Mouse (Mus musculus) intestine, embryonic 14.5 days (tissue): ENCODE data around the gene Xxylt1. TPM values are rescaled to one million over a fixed set of nuclear protein-coding genes. Genes with fewer than 3 reads are reported as not detected.
"Not testable (repeated sequence)": the region's sequence is repeated elsewhere in the genome, so short reads cannot be mapped to it uniquely, and the experiment has no call there.

Experiments
- ATAC-seq: fragments of 200-750 bp; cut with Nextera tagmentation; replicated peaks from 2 replicates; pipeline ENCODE4 v1.8.0; 2017; ENCODE audit warnings: low read depth, moderate number of reproducible peaks, moderate TSS enrichment, moderate library complexity; ENCODE audit not compliant: low FRiP score, low TSS enrichment
- DNase-seq: peaks from one replicate; pipeline ENCODE4 v3.0.0-alpha.2; 2018; ENCODE audit warnings: low spot score
- H3K27ac ChIP-seq: fragments of 300-500 bp; sonication (generic); 2 replicates; pipeline ENCODE4 v1.5.1; 2014; ENCODE audit warnings: low read depth, mild to moderate bottlenecking, control low read depth
- H3K27me3 ChIP-seq: fragments of 300-500 bp; sonication (generic); replicated peaks from 2 replicates; pipeline ENCODE4 v1.6.1; 2014; ENCODE audit warnings: low read length, control low read depth; ENCODE audit not compliant: control insufficient read depth, insufficient read depth
- H3K36me3 ChIP-seq: fragments of 300-500 bp; sonication (generic); 2 replicates; pipeline ENCODE4 v1.6.1; 2014; ENCODE audit warnings: low read length, control low read depth; ENCODE audit not compliant: control insufficient read depth, insufficient read depth
- H3K4me1 ChIP-seq: fragments of 300-500 bp; sonication (generic); replicated peaks from 2 replicates; pipeline ENCODE4 v1.6.1; 2014; ENCODE audit warnings: low read length, control low read depth, mixed read lengths; ENCODE audit not compliant: control insufficient read depth, insufficient read depth
- H3K4me2 ChIP-seq: fragments of 300-500 bp; sonication (generic); 2 replicates; pipeline ENCODE4 v1.6.1; 2014; ENCODE audit warnings: low read length
- H3K4me3 ChIP-seq: fragments of 300-500 bp; sonication (generic); 2 replicates; pipeline ENCODE4 v1.5.1; 2014; ENCODE audit warnings: low read depth, low read length, control low read depth, mixed read lengths
- H3K9ac ChIP-seq: fragments of 300-500 bp; sonication (generic); 2 replicates; pipeline ENCODE4 v1.6.1; 2014; ENCODE audit warnings: mild to moderate bottlenecking, low read length
- H3K9me3 ChIP-seq: fragments of 300-500 bp; sonication (generic); 2 replicates; pipeline ENCODE4 v1.6.1; 2016; ENCODE audit warnings: low read length, control low read depth; ENCODE audit not compliant: control insufficient read depth
- WGBS: fragments of 180-500 bp; shearing (Covaris S2); extraction: QIAGEN DNeasy Blood & Tissue Kit; methylation state at CpG from one replicate; pipeline ENCODE4 v1.1.7; 2014; 5-methylcytosine and 5-hydroxymethylcytosine counted together
- polyA plus RNA-seq: library from polyadenylated mRNA; unstranded; fragments of >200 nt; fragmentation: Nextera tagmentation; extraction: Ambion mirVana; gene quantifications from 2 replicates; pipeline ENCODE4 v1.2.1, GENCODE M21; 2014

Xxylt1 gene
- polyA plus RNA-seq, 1 experiment from 2014 or later: 20.4 TPM

- H3K27ac ChIP-seq: no peak overlapping the region
- H3K9me3 ChIP-seq: no peaks in the 10 kb centered on the region
- H3K4me1 ChIP-seq: no peaks in the 10 kb centered on the region
- H3K4me2 ChIP-seq: no peak overlapping the region
- 88% methylated on average over 1 of the region's 1 CpGs for WGBS
- DNase-seq: no peak
- no peak for ATAC-seq
- H3K36me3 ChIP-seq: no peaks in the 10 kb centered on the region
- no peak overlapping the region for H3K4me3 ChIP-seq
- no peaks in the 10 kb centered on the region for H3K27me3 ChIP-seq
- H3K9ac ChIP-seq: no peak overlapping the region
Observed at GRCm38 (mm10) chr16:31015271-31015670, 66.0 kb downstream of the Xxylt1 start.

DNA sequence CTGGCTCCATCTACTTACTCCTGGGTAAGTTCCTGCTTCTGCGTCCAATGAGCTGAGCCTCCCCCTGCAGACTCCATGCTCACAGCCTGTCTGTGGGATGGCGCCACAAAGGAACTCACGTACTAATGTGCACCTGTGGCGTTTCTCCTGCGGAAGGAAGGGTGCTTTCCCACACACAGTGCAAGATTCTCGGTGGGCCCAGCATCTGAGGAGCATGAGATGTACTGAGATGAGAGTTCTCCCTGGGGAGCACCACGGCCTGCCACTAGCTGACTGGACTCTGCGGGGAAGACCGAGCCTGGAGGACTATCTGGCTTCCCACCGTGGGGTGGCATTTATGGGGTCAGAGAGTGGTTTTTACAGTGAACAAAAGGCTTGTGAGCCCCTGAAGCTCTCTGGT is 69.0 kb downstream of the Xxylt1 start:
- Histone ChIP-seq H3K27me3 (no peaks in the 10 kb centered on the region), H3K36me3 (no peaks in the 10 kb centered on the region), H3K27ac (no peak overlapping the region), H3K4me1 (no peaks in the 10 kb centered on the region), H3K4me3 (no peak overlapping the region), H3K4me2 (no peak overlapping the region), H3K9ac (no peak overlapping the region), H3K9me3 (no peaks in the 10 kb centered on the region)
- DNase-seq: no peak
- no peak for ATAC-seq
- WGBS: 93% methylated on average over 10 of the region's 10 CpGs

- ATAC-seq (no peak), DNase-seq (no peak)
- no peaks in the 10 kb centered on the region for H3K9me3 ChIP-seq
- H3K9ac ChIP-seq: no peak overlapping the region
- H3K4me1 ChIP-seq: peaks cover 1% of the 10 kb centered on the region; the same call in 1 of the 2 replicates
- H3K4me3 ChIP-seq: no peak overlapping the region
- 79% methylated on average over 5 of the region's 5 CpGs for WGBS
- no peak overlapping the region for H3K4me2 ChIP-seq
- no peaks in the 10 kb centered on the region for H3K36me3 ChIP-seq
- no peak overlapping the region for H3K27ac ChIP-seq
- H3K27me3 ChIP-seq: no peaks in the 10 kb centered on the region
Observed at GRCm38 (mm10) chr16:31010443-31010842, 70.8 kb downstream of the Xxylt1 start.

- 68% methylated on average over 7 of the region's 7 CpGs for WGBS
- no peak for ATAC-seq
- Histone ChIP-seq H3K9me3 (no peaks in the 10 kb centered on the region), H3K4me2 (no peak overlapping the region), H3K4me1 (peaks cover 21% of the 10 kb centered on the region), H3K27ac (no peak overlapping the region), H3K36me3 (no peaks in the 10 kb centered on the region), H3K4me3 (no peak overlapping the region), H3K27me3 (no peaks in the 10 kb centered on the region), H3K9ac (no peak overlapping the region)
- DNase-seq: no peak
Observed at GRCm38 (mm10) chr16:31008326-31008725, 72.9 kb downstream of the Xxylt1 start.

GRCm38 (mm10) chr16:31007582-31007981 is 73.7 kb downstream of the Xxylt1 start:
- H3K4me2 ChIP-seq: no peak overlapping the region
- no peaks in the 10 kb centered on the region for H3K27me3 ChIP-seq
- no peak for DNase-seq
- no peaks in the 10 kb centered on the region for H3K9me3 ChIP-seq
- H3K27ac ChIP-seq: no peak overlapping the region
- no peak overlapping the region for H3K9ac ChIP-seq
- H3K4me3 ChIP-seq: no peak overlapping the region
- no peak for ATAC-seq
- 79% methylated on average over 12 of the region's 12 CpGs for WGBS
- peaks cover 28% of the 10 kb centered on the region for H3K4me1 ChIP-seq
- H3K36me3 ChIP-seq: no peaks in the 10 kb centered on the region

GRCm38 (mm10) chr16:31005693-31006092 is 75.5 kb downstream of the Xxylt1 start:
- H3K4me2 ChIP-seq: no peak overlapping the region
- peaks cover 33% of the 10 kb centered on the region for H3K4me1 ChIP-seq
- no peak overlapping the region for H3K4me3 ChIP-seq
- no peaks in the 10 kb centered on the region for H3K27me3 ChIP-seq
- no peak for ATAC-seq
- DNase-seq: no peak
- H3K27ac ChIP-seq: no peak overlapping the region
- no peaks in the 10 kb centered on the region for H3K9me3 ChIP-seq
- no peaks in the 10 kb centered on the region for H3K36me3 ChIP-seq
- WGBS: 53% methylated on average over 7 of the region's 7 CpGs
- H3K9ac ChIP-seq: no peak overlapping the region

- 34% methylated on average over 2 of the region's 2 CpGs for WGBS
- H3K27ac ChIP-seq: peak overlapping the region; percentile 62; the same call in 1 of the 2 replicates
- H3K4me2 ChIP-seq: peak overlapping the region; percentile 38
- ATAC-seq (peak; percentile 20; the same call in 1 of the 2 replicates), DNase-seq (no peak)
- no peak overlapping the region for H3K4me3 ChIP-seq
- no peaks in the 10 kb centered on the region for H3K9me3 ChIP-seq
- no peaks in the 10 kb centered on the region for H3K27me3 ChIP-seq
- no peaks in the 10 kb centered on the region for H3K36me3 ChIP-seq
- H3K4me1 ChIP-seq: peaks cover 33% of the 10 kb centered on the region
- no peak overlapping the region for H3K9ac ChIP-seq
Observed at GRCm38 (mm10) chr16:31004321-31004682, 76.9 kb downstream of the Xxylt1 start.

DNA sequence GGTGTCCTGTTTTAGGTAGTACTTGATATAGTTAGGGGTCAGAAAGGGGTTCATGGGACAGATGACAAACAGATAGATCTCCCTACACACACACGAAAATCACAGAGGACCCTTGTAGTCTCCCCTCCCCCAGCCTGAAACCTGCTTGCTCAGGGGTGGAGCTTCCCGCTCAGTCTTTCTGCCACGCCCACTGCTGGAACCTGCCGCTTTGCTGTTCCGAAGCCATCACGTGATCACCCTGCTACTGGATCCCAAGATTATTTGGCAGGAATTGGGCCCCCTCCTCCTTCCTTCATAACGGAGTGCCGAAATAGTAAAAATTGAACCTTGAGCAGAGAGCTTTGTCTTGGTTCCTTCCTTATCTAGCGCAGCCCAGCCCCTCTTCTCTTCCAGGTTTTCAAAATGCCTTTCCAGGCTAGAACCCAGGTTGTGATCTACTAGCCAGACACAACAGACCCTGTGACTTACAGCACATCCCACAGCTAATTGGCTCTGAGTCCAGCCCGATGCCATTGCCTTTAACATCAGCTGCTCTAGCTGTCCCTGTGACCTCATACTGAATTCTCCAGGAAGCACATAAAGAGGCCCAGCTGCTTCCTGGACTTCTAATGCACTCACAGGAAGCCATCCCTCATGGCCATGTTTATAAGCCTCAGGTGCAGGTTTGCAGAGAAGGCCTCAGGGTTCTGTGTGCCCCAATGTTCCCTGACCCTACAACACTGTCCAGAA is 77.5 kb downstream of the Xxylt1 start:
- Histone ChIP-seq H3K27ac (peak overlapping the region; percentile 62; the same call in 1 of the 2 replicates), H3K4me2 (peak overlapping the region; percentile 38), H3K4me1 (peaks cover 33% of the 10 kb centered on the region), H3K4me3 (0 out of 2 replicates have a peak overlapping the region, but pooled peaks have one; percentile 6)
- H3K9ac ChIP-seq, H3K36me3 ChIP-seq, H3K27me3 ChIP-seq, H3K9me3 ChIP-seq: not testable (repeated sequence)
- 7% methylated on average over 10 of the region's 10 CpGs for WGBS
- ATAC-seq (peak; percentile 78), DNase-seq (peak; percentile 67)

GRCm38 (mm10) chr16:31002926-31003325 is 78.3 kb downstream of the Xxylt1 start:
- ATAC-seq: no peak
- Histone ChIP-seq H3K9me3 (no peaks in the 10 kb centered on the region), H3K4me3 (no peak overlapping the region), H3K36me3 (no peaks in the 10 kb centered on the region), H3K27me3 (no peaks in the 10 kb centered on the region), H3K4me1 (peaks cover 33% of the 10 kb centered on the region), H3K27ac (peak overlapping the region; percentile 62; the same call in 1 of the 2 replicates), H3K9ac (no peak overlapping the region), H3K4me2 (no peak overlapping the region)
- no peak for DNase-seq
- WGBS: 56% methylated on average over 6 of the region's 6 CpGs
